Mouse (Mus musculus) forebrain, postnatal 0 days (tissue): ENCODE data around the gene Hoxb5. TPM values are rescaled to one million over a fixed set of nuclear protein-coding genes. Genes with fewer than 3 reads are reported as not detected.

Experiments
- ATAC-seq: fragments of 200-750 bp; cut with Nextera tagmentation; 2 replicates; pipeline ENCODE4 v1.8.0; 2017; ENCODE audit warnings: mild to moderate bottlenecking, moderate library complexity
- DNase-seq: peaks from one replicate; pipeline ENCODE4 v3.0.0-alpha.2; 2015
- H3K27ac ChIP-seq: fragments of 300-500 bp; sonication (generic); 2 replicates; pipeline ENCODE4 v1.5.1; 2014; ENCODE audit warnings: low read depth, mild to moderate bottlenecking, antibody characterized with exemption, low read length, moderate library complexity, mixed read lengths
- H3K27me3 ChIP-seq: fragments of 300-500 bp; sonication (generic); 2 replicates; pipeline ENCODE4 v1.6.1; 2014; ENCODE audit warnings: mild to moderate bottlenecking, low read length, mixed read lengths; ENCODE audit not compliant: insufficient read depth
- H3K36me3 ChIP-seq: fragments of 300-500 bp; sonication (generic); 2 replicates; pipeline ENCODE4 v1.6.1; 2014; ENCODE audit warnings: mild to moderate bottlenecking, moderate library complexity; ENCODE audit not compliant: insufficient read depth
- H3K4me1 ChIP-seq: fragments of 300-500 bp; sonication (generic); 2 replicates; pipeline ENCODE4 v1.6.1; 2014; ENCODE audit warnings: antibody characterized with exemption; ENCODE audit not compliant: insufficient read depth
- H3K4me2 ChIP-seq: fragments of 300-500 bp; sonication (generic); 2 replicates; pipeline ENCODE4 v1.6.1; 2014; ENCODE audit warnings: low read depth, mild to moderate bottlenecking, moderate library complexity
- H3K4me3 ChIP-seq: fragments of 300-500 bp; sonication (generic); 2 replicates; pipeline ENCODE4 v1.5.1; 2014; ENCODE audit warnings: low read depth, low read length, mixed read lengths
- H3K9ac ChIP-seq: fragments of 300-500 bp; sonication (generic); 2 replicates; pipeline ENCODE4 v1.6.1; 2014; ENCODE audit warnings: mild to moderate bottlenecking
- H3K9me3 ChIP-seq: fragments of 300-500 bp; sonication (generic); 2 replicates; pipeline ENCODE4 v1.6.1; 2016; ENCODE audit warnings: low read length
- CTCF ChIP-seq: sonication (generic); IDR thresholded peaks from 2 replicates; pipeline ENCODE4 v1.5.1; 2016; ENCODE audit warnings: antibody characterized with exemption, control low read depth, low read depth
- WGBS: fragments of 180-500 bp; shearing (Covaris S2); extraction: QIAGEN DNeasy Blood & Tissue Kit; methylation state at CpG from one replicate; pipeline ENCODE4 v1.1.7; 2014; 5-methylcytosine and 5-hydroxymethylcytosine counted together
- polyA plus RNA-seq: library from polyadenylated mRNA; unstranded; fragments of >200 nt; fragmentation: Nextera tagmentation; extraction: Ambion mirVana; gene quantifications from 2 replicates; pipeline ENCODE4 v1.2.1, GENCODE M21; 2015
- total RNA-seq: library from RNA; depleted of rRNA; stranded (reverse); fragments of >200 nt; gene quantifications from 2 replicates; pipeline ENCODE4 v1.2.3, GENCODE M21; 2014

Hoxb5 gene
- total and polyA plus RNA-seq, 2 experiments from 2014 or later = not detected

DNA sequence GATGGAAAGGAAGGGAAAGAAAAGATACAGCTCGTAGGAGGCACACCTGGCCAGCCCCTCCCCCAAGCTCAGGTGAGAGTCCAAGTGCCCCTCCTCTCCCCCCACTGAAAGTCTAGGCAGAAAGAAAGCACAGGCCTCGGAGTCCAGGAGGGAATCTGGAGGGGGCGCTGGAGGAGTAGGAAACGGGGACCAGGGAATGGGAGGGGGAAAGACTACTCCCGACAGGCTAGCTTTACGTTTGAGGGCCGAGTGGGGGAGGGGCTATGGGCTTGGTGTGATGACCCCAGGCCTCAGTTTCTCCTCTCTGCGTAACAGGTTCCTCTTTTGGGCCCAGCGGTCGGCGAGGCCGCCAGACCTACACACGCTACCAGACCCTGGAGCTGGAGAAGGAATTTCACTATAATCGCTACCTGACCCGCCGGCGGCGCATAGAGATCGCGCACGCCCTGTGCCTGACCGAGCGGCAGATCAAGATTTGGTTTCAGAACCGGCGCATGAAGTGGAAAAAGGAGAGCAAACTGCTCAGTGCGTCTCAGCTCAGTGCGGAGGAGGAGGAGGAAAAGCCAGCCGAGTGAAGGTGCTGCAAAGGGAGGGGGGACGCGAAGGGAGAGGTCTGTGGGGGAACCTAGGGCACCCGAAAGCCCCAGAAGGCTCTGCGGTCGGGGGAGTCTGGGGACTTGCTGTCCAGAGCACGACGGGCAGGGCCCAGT is 2.6 kb upstream of the Hoxb5 start:
- peaks cover 100% of the 10 kb centered on the region for H3K27me3 ChIP-seq
- H3K9me3 ChIP-seq = no peaks in the 10 kb centered on the region
- WGBS = 2% methylated on average over 34 of the region's 35 CpGs
- no peak for DNase-seq
- no peak for TF ChIP-seq CTCF
- no peak overlapping the region for H3K9ac ChIP-seq
- H3K27ac ChIP-seq = no peak overlapping the region
- H3K4me2 ChIP-seq = no peak overlapping the region
- ATAC-seq = no peak
- no peaks in the 10 kb centered on the region for H3K36me3 ChIP-seq
- H3K4me3 ChIP-seq = no peak overlapping the region
- H3K4me1 ChIP-seq = no peaks in the 10 kb centered on the region

DNA sequence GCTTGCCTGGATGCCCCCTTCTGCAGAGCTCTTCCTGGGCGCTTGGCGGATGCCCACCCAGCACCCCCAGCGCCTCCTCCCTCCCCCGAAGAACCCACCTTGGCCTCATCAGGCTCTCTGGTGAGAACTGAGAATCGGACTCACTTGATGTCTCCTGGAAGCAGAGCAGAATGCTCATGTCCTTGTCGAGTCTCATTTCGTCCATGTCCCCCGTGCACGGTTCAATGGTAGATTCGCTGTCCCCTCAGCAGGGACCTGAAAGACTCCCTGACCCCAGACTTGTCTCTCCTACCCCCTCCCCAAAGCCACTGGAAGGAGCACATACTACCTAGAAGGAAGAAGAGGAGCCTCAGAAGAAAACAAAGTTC is 2.1 kb upstream of the Hoxb5 start:
- WGBS = 8% methylated on average over 10 of the region's 10 CpGs
- no peak overlapping the region for H3K4me3 ChIP-seq
- ATAC-seq = no peak

DNA sequence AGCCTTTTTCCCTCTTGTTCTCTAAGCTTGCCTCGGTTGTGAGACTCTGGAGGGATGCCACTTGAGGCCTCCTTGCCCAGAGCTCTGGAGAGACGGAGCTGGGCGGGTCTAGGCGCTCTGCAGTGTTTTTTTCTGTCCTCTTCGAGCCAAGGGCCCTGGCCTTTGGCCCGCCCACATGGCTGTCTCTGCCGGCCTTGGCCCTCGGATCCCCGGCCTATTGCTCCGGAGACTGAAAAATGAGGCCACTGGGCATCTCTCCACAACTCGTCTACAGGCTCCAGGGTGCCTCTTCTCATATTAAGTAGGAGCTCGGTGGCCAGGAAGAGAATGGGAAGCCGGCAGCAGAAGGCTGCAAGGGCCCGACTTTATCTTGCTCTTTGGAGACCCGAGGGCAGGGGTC is 1.3 kb upstream of the Hoxb5 start:
- H3K9ac ChIP-seq = no peak overlapping the region
- H3K27me3 ChIP-seq = peaks cover 100% of the 10 kb centered on the region
- no peaks in the 10 kb centered on the region for H3K9me3 ChIP-seq
- TF ChIP-seq CTCF = no peak
- H3K4me1 ChIP-seq = no peaks in the 10 kb centered on the region
- WGBS = 2% methylated on average over 15 of the region's 15 CpGs
- no peak overlapping the region for H3K4me2 ChIP-seq
- H3K4me3 ChIP-seq = no peak overlapping the region
- H3K36me3 ChIP-seq = no peaks in the 10 kb centered on the region
- DNase-seq = no peak
- H3K27ac ChIP-seq = no peak overlapping the region
- no peak for ATAC-seq

More for the DNA sequence above, 2.1 kb upstream of the Hoxb5 start:
- DNase-seq = no peak
- H3K27ac ChIP-seq = no peak overlapping the region
- H3K4me2 ChIP-seq = no peak overlapping the region
- TF ChIP-seq CTCF = no peak
- H3K9ac ChIP-seq = no peak overlapping the region
- no peaks in the 10 kb centered on the region for H3K4me1 ChIP-seq
- H3K36me3 ChIP-seq = no peaks in the 10 kb centered on the region
- peaks cover 100% of the 10 kb centered on the region for H3K27me3 ChIP-seq
- H3K9me3 ChIP-seq = no peaks in the 10 kb centered on the region

DNA sequence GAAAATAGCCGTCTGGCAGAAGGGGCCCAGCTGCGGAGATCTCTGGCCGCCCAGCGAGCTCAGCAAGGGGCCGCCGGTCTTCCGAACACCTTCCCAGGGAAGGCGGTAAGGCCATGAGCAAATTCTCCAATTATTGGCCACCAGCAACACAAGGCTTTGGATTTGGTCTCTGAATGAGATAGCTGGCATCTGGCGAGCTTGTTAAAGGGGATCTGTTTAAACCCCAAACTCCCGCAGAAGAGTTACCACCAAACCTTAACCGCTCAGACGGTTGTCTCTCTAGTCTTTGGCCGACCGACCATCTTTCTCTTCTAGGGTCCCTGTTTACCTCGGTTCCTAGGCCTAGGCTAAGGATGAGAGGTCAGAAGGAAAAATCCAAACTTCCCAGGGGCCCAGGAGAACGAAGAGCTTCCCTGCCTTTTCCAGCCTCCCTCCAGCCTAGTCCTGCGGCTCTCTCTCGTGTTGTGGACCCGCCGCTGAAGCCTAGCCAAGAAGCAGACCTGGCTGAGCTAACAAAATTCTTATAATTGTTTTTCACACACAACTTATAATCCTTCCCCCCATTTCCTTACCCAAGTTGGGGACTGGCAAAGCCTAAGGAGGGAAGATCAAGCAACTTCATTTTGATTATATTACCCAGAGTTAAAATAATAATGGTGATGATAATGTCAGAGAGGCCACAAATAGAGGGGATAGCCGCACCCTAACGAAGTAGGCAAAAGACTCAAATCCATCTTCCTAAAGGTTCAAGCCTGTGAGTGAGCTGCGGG is 570 bp upstream of the Hoxb5 start:
- Histone ChIP-seq H3K4me3 (no peak overlapping the region), H3K4me2 (no peak overlapping the region), H3K9me3 (no peaks in the 10 kb centered on the region), H3K27ac (no peak overlapping the region), H3K4me1 (no peaks in the 10 kb centered on the region), H3K27me3 (peaks cover 100% of the 10 kb centered on the region), H3K36me3 (no peaks in the 10 kb centered on the region), H3K9ac (no peak overlapping the region)
- DNase-seq = no peak
- WGBS = 4% methylated on average over 23 of the region's 23 CpGs
- TF ChIP-seq CTCF = no peak
- no peak for ATAC-seq

DNA sequence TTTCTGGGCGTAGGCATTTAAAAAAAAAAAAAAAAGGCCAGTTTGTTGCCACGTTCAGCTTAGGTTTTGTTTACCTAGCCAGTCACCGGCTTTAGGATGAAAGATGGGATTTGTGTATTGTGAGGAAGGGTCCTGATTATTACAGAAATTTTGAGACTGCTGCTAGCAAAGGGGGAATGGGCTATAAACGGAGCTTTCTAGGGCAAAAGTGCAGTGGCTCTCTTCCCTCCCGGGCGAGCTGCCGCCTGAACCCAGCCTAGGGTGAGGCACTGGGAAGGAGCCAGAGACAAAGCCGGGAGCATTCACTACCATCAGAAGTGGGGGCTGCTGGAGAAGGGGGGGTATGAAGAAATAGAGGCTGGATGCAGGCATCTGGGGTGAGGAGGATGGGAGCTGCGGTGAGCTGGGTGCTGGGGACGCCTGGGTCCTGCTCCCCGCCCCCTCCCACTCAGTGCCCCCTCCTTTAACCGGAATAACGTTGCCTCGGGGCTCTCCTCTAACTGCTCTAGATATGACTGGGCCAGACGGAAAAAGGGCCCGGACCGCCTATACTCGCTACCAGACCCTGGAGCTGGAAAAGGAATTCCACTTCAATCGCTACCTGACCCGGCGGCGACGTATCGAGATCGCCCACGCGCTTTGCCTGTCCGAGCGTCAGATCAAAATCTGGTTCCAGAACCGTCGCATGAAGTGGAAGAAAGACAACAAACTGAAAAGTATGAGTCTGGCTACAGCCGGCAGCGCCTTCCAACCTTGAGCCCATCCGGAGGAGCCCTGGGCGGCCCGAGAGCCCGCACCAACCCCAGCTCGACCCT is 1.5 kb downstream of the Hoxb5 start:
- H3K4me2 ChIP-seq = no peak overlapping the region
- H3K9me3 ChIP-seq = no peaks in the 10 kb centered on the region
- no peak overlapping the region for H3K9ac ChIP-seq
- H3K4me3 ChIP-seq = no peak overlapping the region
- H3K27me3 ChIP-seq = peaks cover 100% of the 10 kb centered on the region
- ATAC-seq (no peak), DNase-seq (no peak)
- WGBS = 1% methylated on average over 38 of the region's 38 CpGs
- H3K27ac ChIP-seq = no peak overlapping the region
- H3K36me3 ChIP-seq = no peaks in the 10 kb centered on the region
- no peak for TF ChIP-seq CTCF
- no peaks in the 10 kb centered on the region for H3K4me1 ChIP-seq

DNA sequence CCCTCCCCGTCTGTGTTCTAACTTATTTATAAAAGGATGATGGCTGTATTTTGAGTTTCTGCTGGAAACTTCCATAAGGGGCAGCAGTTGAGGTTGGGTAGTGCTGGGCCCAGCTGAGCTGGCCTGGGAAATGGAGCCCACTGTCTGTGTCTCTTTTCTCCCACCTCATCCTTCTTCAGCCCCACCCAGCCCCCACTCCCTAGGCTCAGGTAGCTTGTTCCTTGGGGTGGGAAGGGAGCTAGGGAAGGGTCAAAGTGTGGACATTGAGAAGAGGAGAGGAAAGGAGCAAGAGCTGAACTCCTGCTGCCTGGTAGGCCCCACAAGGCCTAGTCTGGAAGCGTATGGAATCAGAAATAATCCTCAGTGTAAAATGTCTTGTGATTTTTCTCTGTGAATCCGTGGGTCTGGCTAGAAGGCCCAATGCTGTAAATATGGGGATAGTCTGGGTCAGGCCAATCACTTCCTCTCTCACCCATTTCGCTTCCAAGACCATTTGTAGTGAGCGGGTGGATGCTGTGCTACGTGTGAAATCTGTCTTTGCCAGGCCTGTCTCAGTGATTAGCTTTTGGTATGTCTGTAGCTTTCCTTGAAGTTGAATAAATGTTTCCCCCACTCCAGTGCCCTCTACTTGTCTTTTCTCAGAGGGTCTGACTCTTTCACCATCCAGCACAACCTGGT is 2.5 kb downstream of the Hoxb5 start:
- Histone ChIP-seq H3K4me2 (no peak overlapping the region), H3K4me3 (no peak overlapping the region), H3K27ac (no peak overlapping the region), H3K27me3 (peaks cover 100% of the 10 kb centered on the region), H3K4me1 (no peaks in the 10 kb centered on the region), H3K9me3 (no peaks in the 10 kb centered on the region), H3K9ac (no peak overlapping the region), H3K36me3 (no peaks in the 10 kb centered on the region)
- DNase-seq (no peak), ATAC-seq (no peak)
- WGBS = 34% methylated on average over 6 of the region's 6 CpGs
- TF ChIP-seq CTCF = no peak
